Mouse (Mus musculus) liver, postnatal 0 days (tissue): ENCODE measurements at regions not wholly inside any gene's neighbourhood (a gene's known extent, or its start where the extent isn't known, plus 50 kb on each side); places are given as distances from the start of the nearest gene placed in this dataset.

Source experiments
- CTCF ChIP-seq: sonication (generic); IDR thresholded peaks from 2 replicates; pipeline ENCODE4 v1.5.1; 2016; ENCODE audit warnings: antibody characterized with exemption, low read depth
- EP300 ChIP-seq: IDR thresholded peaks from 2 replicates; pipeline ENCODE4 v1.6.1; 2016; ENCODE audit warnings: antibody characterized with exemption, low read depth, mild to moderate bottlenecking

DNA sequence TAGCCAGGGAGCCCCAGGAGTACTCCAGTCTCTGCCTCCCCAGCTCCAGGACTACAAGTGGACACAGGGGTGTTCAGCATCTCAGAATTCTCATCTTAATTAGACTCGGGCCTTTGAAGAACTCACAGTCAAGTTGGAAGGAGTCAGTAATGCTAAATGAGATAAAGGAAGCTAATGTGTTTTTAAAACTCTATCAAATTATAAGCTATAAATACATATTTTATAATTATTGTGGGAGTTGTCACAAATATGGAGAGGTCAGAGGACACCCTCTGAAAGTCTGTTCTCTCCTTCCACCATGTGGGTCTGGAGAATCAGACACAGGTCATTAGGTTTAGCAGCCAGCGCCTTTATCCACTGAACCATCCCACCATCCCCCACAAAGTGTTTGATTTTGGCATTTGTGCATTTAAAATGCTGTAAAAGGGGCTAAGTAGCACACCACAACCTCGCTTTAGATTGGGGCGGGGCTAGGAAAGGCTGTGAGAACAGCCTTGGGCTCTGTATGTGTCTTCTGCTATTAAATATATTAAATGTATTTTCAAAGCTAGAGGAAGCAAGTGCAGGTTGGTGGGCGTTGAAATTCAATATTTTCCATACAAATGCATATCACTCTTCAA, 70.3 kb upstream of the Sall4 start:
- TF ChIP-seq EP300 (no peak), CTCF (no peak)
